Mouse (Mus musculus) fibroblast of lung, adult 2 months (primary cell): ENCODE results near the gene Degs2.
"Not testable (repeated sequence)": the region's sequence is repeated elsewhere in the genome, so short reads cannot be mapped to it uniquely, and the experiment has no call there.

Experiments used
- DNase-seq: peaks from one replicate; pipeline ENCODE4 v3.0.0-alpha.2; 2011; ENCODE audit warnings: low read depth

Gene Degs2

DNA sequence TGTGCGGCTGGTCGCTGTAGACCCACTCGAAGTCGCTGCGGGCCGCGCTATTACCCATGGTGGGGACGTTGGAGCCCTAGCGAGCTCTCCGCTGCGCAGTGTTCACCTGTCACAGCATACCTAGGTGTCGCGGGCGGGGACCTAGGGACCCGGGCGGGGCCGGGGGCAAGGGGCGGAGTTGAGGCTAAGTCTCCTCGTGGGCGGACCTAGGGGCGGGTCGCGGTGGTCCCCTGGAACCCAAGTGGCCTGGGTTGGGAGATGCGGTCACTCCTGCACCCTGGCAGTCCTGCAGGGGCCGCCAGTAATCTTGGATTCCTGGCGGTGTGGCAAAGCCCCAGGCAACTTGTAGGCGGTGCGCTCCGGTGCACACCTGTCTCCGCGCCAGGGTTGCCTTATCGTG lies at the start of gene Degs2:
TSS of gene Degs2 (minus strand) at position 131 of the 400 bp plus-strand sequence.
- no peak for DNase-seq

DNA sequence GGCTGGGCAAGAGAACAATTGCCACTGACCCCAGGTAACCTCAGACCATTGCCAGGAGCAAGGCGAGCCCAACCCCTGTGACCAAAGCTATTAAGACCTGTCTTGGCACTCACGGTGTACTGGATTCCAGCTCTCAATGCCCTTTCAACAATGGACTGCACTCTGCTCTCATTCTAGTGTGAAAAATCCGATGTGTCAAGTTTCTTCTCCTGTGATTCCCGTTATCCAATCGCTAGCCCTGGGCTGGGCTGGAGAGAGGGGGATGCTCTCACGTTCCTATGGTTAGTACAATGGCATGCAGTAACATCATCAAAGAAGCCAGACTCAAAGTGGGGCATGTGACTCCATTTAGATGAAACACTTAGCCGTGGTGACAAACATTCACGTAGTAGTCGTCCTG lies 49.7 kb upstream of the Degs2 start:
- DNase-seq: no peak

DNA sequence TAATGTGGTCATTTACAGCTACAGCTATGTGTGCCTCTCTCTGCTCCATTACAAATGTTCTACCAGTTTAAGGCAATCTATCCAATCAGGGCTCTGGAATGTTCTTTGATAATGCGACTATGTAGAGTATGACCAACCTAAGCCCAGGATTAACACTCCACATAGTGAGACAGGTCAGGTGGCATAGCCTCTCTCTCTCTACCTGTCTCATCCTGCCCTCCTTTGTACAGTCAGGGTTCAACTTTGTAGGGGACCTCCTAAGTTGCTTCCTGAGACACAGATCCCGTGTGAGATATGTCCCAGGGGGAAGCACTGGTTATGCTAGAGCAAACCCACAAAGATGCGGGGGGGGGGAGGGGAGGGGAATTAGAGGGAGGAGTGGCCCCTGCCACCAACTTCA lies 48.1 kb upstream of the Degs2 start:
- DNase-seq: no peak

DNA sequence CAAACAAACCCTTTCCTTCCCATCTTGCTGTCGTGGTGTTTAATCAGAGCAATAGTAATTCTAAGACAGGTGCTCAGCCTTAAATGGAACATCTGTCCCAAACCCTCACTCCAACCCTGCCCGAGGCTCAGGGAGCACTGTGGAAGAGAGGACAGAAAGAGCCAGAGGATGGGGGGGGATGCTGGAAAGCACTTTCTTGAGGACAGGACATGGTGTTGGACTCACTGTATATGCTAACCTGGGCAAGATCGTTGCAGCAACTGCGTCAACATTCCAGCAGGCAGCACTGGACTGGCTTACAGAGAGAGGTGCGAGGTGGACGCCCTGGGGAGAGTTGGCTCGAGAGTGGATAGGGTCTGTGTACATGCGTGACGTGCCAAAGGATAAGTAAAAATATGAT lies 47.3 kb upstream of the Degs2 start:
- DNase-seq: no peak

DNA sequence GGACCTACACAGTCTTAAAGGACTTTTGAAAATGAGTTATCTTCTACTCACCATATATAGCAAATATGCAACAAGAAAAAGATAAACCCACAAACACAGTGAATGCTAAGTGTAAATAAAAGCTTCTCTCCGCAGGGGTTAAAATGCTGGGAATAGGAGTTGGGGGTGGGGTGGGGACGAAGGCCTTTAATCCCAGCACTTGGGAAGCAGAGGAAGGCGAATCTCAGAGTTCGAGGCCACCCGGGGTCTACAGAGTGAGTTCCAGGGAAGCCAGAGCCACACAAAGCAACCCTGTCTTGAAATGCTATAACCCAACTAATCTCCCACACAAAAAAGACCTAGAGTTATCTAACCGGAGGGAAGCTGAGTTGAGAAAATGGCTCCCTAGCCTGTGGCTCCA lies 46.9 kb upstream of the Degs2 start:
- DNase-seq: no peak

DNA sequence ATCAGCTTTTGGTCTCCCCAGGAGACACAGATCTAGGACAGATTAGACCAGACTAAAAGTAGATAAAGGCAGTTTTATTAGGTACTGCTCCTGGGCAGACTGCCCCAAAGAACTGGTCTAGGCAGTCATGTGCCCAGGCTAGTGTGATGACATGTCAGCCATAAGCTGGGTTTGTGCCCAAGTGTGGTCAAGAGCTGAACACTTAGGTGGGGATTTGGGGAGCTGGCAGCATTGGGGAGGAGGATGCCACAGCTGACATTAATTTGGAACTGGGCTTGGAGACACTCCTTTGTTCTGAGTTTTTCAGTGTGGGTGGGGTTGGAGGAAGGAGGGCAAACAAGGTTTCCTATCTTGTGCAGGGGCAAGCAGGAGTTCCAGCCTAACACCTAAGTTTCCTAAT lies 43.9 kb upstream of the Degs2 start:
- peak; percentile 49 for DNase-seq

- no peak for DNase-seq
Observed at GRCm38 (mm10) chr12:108742241-108742640, 40.1 kb upstream of the Degs2 start.

GRCm38 (mm10) chr12:108741472-108741871 lies 39.4 kb upstream of the Degs2 start:
- DNase-seq: no peak

DNA sequence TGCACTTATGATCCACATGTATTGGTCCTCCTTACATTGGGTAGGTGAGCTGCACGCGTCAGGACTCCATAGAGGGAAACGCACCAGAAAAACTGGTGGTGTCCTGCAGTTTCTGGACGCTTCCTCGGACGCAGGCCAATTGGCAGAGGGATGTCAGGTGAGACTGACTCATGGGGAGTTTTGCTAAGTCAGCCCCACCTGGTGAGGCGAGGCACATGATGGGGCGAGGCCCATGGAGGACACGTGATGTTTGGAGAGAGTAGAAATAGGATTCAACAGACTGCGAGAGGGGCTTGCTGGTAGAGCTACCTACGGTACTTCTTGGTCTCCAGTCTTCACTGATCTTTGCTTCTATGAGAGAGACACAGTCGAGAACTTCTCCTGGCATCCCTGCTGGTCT lies 36.6 kb upstream of the Degs2 start:
- no peak for DNase-seq

- DNase-seq: no peak
Observed at GRCm38 (mm10) chr12:108737838-108738237, 35.7 kb upstream of the Degs2 start.

DNA sequence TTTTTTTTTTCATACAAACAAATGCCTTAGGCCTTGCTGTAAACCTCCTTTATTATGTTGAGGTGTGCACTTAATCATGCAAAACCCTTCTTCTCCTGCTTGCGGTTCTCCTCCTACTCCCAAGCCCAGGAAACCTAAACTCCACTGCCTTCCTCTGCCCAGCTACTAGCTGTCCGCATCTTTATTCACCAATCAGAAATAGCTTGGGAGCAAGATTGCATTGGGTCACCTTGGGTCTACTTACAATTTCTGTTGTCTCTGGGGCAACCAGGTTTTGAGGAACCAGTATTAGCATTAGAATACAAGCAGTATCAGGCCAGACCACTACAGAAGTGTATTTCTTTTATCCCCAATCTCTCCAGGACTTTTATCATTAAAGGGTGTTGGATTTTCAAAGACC lies 32.3 kb upstream of the Degs2 start:
- DNase-seq: no peak

DNA sequence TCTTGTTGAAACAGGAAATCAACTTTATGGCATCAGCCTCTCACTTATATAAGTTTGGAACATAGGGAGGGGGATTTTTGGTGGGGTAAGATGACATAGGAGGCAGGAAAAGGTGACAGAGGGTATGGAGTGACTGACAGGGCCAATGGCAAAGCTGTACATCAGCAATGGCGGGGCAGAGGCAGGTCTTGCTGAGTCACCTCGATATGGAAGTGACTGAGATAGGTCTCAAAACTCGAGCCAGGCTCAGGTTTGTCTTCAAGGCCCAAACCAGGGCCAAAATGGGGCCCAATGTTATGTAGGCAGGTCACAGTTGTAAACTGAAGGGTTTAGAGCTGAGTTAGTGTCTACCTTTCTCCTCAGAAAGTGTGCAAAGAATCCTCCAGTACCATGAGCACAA lies 21.7 kb upstream of the Degs2 start:
- no peak for DNase-seq

DNA sequence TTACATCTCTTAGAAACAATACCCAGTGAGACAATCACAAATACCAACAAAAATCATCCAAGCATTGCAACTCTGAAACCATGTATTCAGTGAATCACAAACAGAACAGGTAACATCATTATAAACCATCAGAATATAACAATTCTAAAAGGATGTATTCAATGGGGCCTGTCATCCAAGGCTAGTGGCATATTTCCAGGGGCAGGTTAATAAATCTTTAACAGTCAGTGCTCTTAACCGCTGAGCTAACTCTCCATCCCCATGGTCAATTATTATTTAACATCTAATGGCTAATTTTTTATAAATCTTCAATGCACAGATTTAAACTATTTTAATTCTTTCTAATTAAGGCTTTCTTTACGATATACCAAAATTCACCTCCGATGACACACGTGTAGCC lies 20.3 kb upstream of the Degs2 start:
- no peak for DNase-seq

GRCm38 (mm10) chr12:108718485-108718884 lies 16.4 kb upstream of the Degs2 start:
- DNase-seq: no peak

- no peak for DNase-seq
Observed at GRCm38 (mm10) chr12:108715854-108716253, 13.7 kb upstream of the Degs2 start.

GRCm38 (mm10) chr12:108713972-108714371 lies 11.9 kb upstream of the Degs2 start:
- DNase-seq: not testable (repeated sequence)

- no peak for DNase-seq
Observed at GRCm38 (mm10) chr12:108712481-108712880, 10.4 kb upstream of the Degs2 start.

GRCm38 (mm10) chr12:108710861-108711615 lies 8.9 kb upstream of the Degs2 start:
- DNase-seq: no peak

DNA sequence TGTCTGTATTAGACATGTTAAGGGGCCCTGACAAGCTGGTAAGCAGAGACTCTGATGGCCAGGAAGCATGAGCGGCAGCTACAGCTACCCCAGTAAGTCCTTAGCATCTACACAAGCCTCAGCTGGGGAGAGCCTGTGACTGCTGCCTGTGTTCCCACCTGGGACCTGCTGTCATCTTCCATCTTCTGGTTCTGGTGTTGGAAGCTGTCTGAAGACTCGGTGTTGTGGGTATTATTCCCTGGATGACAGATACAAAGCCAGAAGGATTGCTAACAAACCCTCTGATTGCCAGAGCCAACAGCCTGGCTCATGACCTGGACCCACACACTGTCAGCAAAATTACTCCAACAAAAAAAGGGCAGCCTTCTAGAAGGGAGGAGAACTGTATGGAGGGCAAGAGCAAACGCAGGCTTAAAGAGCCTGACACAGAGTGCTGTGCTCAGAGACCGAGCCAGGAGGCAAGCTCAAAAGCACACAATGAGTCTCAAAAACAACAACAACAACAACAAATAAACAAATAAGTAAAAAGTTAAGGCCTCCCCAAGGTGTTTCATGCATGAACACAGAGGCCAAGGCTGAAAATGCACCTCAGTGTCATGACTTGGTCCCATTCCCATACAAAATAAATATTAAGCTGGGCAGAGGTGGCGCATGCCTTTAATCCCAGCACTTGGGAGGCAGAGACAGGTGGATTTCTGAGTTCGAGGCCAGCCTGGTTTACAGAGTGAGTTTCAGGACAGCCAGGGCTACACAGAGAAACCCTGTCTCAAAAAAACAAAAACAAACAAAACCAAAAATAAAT lies 8.1 kb upstream of the Degs2 start:
- DNase-seq: no peak

GRCm38 (mm10) chr12:108709386-108709785 lies 7.3 kb upstream of the Degs2 start:
- no peak for DNase-seq

- DNase-seq: no peak
Observed at GRCm38 (mm10) chr12:108706129-108706528, 4.0 kb upstream of the Degs2 start.

- no peak for DNase-seq
Observed at GRCm38 (mm10) chr12:108705486-108705885, 3.4 kb upstream of the Degs2 start.

- DNase-seq: no peak
Observed at GRCm38 (mm10) chr12:108701221-108701620, 894 bp downstream of the Degs2 start.

DNA sequence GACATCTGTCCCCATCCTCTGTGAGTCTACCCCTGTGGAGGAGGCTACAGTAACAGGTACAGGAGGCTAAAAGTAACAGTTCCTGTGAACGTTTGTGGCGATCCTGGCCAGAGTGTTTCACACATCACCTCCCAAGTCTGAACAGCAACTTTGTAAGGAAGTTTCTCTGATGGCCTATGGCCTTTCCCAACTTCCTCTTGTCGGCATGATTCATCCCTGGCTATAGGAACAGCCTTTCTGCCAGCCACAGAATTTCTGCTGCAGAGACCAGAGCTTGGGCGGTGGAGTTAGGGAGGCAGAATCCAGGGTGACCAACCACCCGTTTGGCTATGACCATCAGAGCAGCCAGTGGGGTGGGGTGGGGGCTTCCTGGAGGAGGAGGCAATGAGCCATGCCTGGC lies 2.1 kb downstream of the Degs2 start:
- DNase-seq: no peak
